Mouse (Mus musculus) neural tube, embryonic 14.5 days (tissue): ENCODE data around the gene Whrn. TPM values are rescaled to one million over a fixed set of nuclear protein-coding genes. Genes with fewer than 3 reads are reported as not detected.

Experiments
- ATAC-seq: fragments of 200-750 bp; cut with Nextera tagmentation; 2 replicates; pipeline ENCODE4 v1.8.0; 2017; ENCODE audit warnings: low read depth, mild to moderate bottlenecking, moderate TSS enrichment, moderate library complexity
- H3K27ac ChIP-seq: fragments of 300-500 bp; sonication (generic); 2 replicates; pipeline ENCODE4 v1.5.1; 2014; ENCODE audit warnings: low read depth, mild to moderate bottlenecking, control low read depth, low read length, moderate library complexity, mixed read lengths
- H3K27me3 ChIP-seq: fragments of 300-500 bp; sonication (generic); 2 replicates; pipeline ENCODE4 v1.6.1; 2014; ENCODE audit warnings: low read length; ENCODE audit not compliant: control insufficient read depth, insufficient read depth
- H3K36me3 ChIP-seq: fragments of 300-500 bp; sonication (generic); 2 replicates; pipeline ENCODE4 v1.6.1; 2014; ENCODE audit warnings: low read length, mixed read lengths; ENCODE audit not compliant: control insufficient read depth, insufficient read depth
- H3K4me1 ChIP-seq: fragments of 300-500 bp; sonication (generic); 2 replicates; pipeline ENCODE4 v1.6.1; 2014; ENCODE audit warnings: low read length; ENCODE audit not compliant: control insufficient read depth, insufficient read depth
- H3K4me2 ChIP-seq: fragments of 300-500 bp; sonication (generic); 2 replicates; pipeline ENCODE4 v1.6.1; 2014; ENCODE audit warnings: mild to moderate bottlenecking, low read depth, low read length, control low read depth
- H3K4me3 ChIP-seq: fragments of 300-500 bp; sonication (generic); 2 replicates; pipeline ENCODE4 v1.5.1; 2014; ENCODE audit warnings: low read depth, low read length, control low read depth, mixed read lengths
- H3K9ac ChIP-seq: fragments of 300-500 bp; sonication (generic); replicated peaks from 2 replicates; pipeline ENCODE4 v1.6.1; 2014; ENCODE audit warnings: low read depth, mild to moderate bottlenecking, control low read depth, low read length, mixed read lengths
- H3K9me3 ChIP-seq: fragments of 300-500 bp; sonication (generic); 2 replicates; pipeline ENCODE4 v1.6.1; 2016; ENCODE audit warnings: low read length; ENCODE audit not compliant: control insufficient read depth
- WGBS: fragments of 180-500 bp; shearing (Covaris S2); extraction: QIAGEN DNeasy Blood & Tissue Kit; methylation state at CpG from one replicate; pipeline ENCODE4 v1.1.7; 2014; 5-methylcytosine and 5-hydroxymethylcytosine counted together
- polyA plus RNA-seq: library from polyadenylated mRNA; unstranded; fragments of >200 nt; fragmentation: Nextera tagmentation; extraction: Ambion mirVana; gene quantifications from 2 replicates; pipeline ENCODE4 v1.2.1, GENCODE M21; 2014

The Whrn gene
- polyA plus RNA-seq, 1 experiment from 2014 or later: 4.0 TPM

- Histone ChIP-seq H3K36me3 (no peaks in the 10 kb centered on the region), H3K9ac (peak overlapping the region; percentile 58), H3K27me3 (no peaks in the 10 kb centered on the region), H3K4me2 (peak overlapping the region; percentile 97), H3K9me3 (no peaks in the 10 kb centered on the region), H3K4me1 (peaks cover 16% of the 10 kb centered on the region), H3K4me3 (peak overlapping the region; percentile 45), H3K27ac (peak overlapping the region; percentile 44; the same call in 1 of the 2 replicates)
- WGBS: under 1% methylated on average over 39 of the region's 39 CpGs
- peak; percentile 74 for ATAC-seq
Measured at GRCm38 (mm10) chr4:63409908-63410582, 85.7 kb downstream of the Whrn start.

GRCm38 (mm10) chr4:63409317-63409907 lies 86.4 kb downstream of the Whrn start:
- peak overlapping the region; percentile 58 for H3K9ac ChIP-seq
- no peaks in the 10 kb centered on the region for H3K9me3 ChIP-seq
- no peaks in the 10 kb centered on the region for H3K27me3 ChIP-seq
- no peak for ATAC-seq
- H3K4me2 ChIP-seq: peak overlapping the region; percentile 97
- 0 out of 2 replicates have a peak overlapping the region, but pooled peaks have one; percentile 34 for H3K27ac ChIP-seq
- H3K4me1 ChIP-seq: peaks cover 22% of the 10 kb centered on the region
- WGBS: 2% methylated on average over 18 of the region's 18 CpGs
- no peaks in the 10 kb centered on the region for H3K36me3 ChIP-seq
- H3K4me3 ChIP-seq: peak overlapping the region; percentile 45

GRCm38 (mm10) chr4:63408649-63409048 lies 87.1 kb downstream of the Whrn start:
- 6% methylated on average over 8 of the region's 8 CpGs for WGBS
- Histone ChIP-seq H3K36me3 (no peaks in the 10 kb centered on the region), H3K27me3 (no peaks in the 10 kb centered on the region), H3K9me3 (no peaks in the 10 kb centered on the region), H3K4me3 (no peak overlapping the region), H3K9ac (no peak overlapping the region), H3K4me1 (peaks cover 29% of the 10 kb centered on the region), H3K4me2 (peak overlapping the region; percentile 97; the same call in 1 of the 2 replicates), H3K27ac (no peak overlapping the region)
- peak; percentile 39 for ATAC-seq

GRCm38 (mm10) chr4:63408247-63408646 lies 87.5 kb downstream of the Whrn start:
- H3K27me3 ChIP-seq: no peaks in the 10 kb centered on the region
- no peak overlapping the region for H3K27ac ChIP-seq
- no peaks in the 10 kb centered on the region for H3K9me3 ChIP-seq
- WGBS: 54% methylated on average over 7 of the region's 7 CpGs
- no peak for ATAC-seq
- no peak overlapping the region for H3K4me3 ChIP-seq
- H3K4me2 ChIP-seq: no peak overlapping the region
- no peaks in the 10 kb centered on the region for H3K36me3 ChIP-seq
- H3K4me1 ChIP-seq: peaks cover 33% of the 10 kb centered on the region
- no peak overlapping the region for H3K9ac ChIP-seq

GRCm38 (mm10) chr4:63405683-63406082 lies 90.1 kb downstream of the Whrn start:
- no peak for ATAC-seq
- 69% methylated on average over 4 of the region's 4 CpGs for WGBS
- Histone ChIP-seq H3K27me3 (no peaks in the 10 kb centered on the region), H3K36me3 (no peaks in the 10 kb centered on the region), H3K4me2 (no peak overlapping the region), H3K27ac (no peak overlapping the region), H3K9ac (no peak overlapping the region), H3K4me3 (no peak overlapping the region), H3K4me1 (peaks cover 36% of the 10 kb centered on the region), H3K9me3 (no peaks in the 10 kb centered on the region)

GRCm38 (mm10) chr4:63405051-63405450 lies 90.7 kb downstream of the Whrn start:
- WGBS: 18% methylated on average over 7 of the region's 7 CpGs
- H3K27me3 ChIP-seq: no peaks in the 10 kb centered on the region
- H3K36me3 ChIP-seq: no peaks in the 10 kb centered on the region
- no peaks in the 10 kb centered on the region for H3K9me3 ChIP-seq
- no peak overlapping the region for H3K27ac ChIP-seq
- no peak overlapping the region for H3K4me3 ChIP-seq
- ATAC-seq: no peak
- peaks cover 36% of the 10 kb centered on the region for H3K4me1 ChIP-seq
- H3K9ac ChIP-seq: no peak overlapping the region
- H3K4me2 ChIP-seq: no peak overlapping the region

GRCm38 (mm10) chr4:63404205-63404604 lies 91.6 kb downstream of the Whrn start:
- Histone ChIP-seq H3K27ac (no peak overlapping the region; the same call in 1 of the 2 replicates), H3K4me1 (peaks cover 29% of the 10 kb centered on the region), H3K27me3 (no peaks in the 10 kb centered on the region), H3K36me3 (no peaks in the 10 kb centered on the region), H3K9me3 (no peaks in the 10 kb centered on the region), H3K4me2 (no peak overlapping the region), H3K9ac (no peak overlapping the region), H3K4me3 (no peak overlapping the region)
- ATAC-seq: no peak
- WGBS: 80% methylated on average over 7 of the region's 7 CpGs

GRCm38 (mm10) chr4:63403040-63403959 lies 92.5 kb downstream of the Whrn start, which contains the start of gene Akna:
Gene Akna, minus strand, starts transcription at chr4:63403354.
- H3K4me1 ChIP-seq: peaks cover 24% of the 10 kb centered on the region
- peak; percentile 82 for ATAC-seq
- peak within 1 kb of the TSS; percentile 3; the same call in 1 of the 2 replicates for H3K4me2 ChIP-seq
- H3K9me3 ChIP-seq: no peaks in the 10 kb centered on the region
- no peaks in the 10 kb centered on the region for H3K27me3 ChIP-seq
- WGBS: 23% methylated on average over 17 of the region's 17 CpGs
- no peaks in the 10 kb centered on the region for H3K36me3 ChIP-seq
- H3K27ac ChIP-seq: peak within 1 kb of the TSS; percentile 58
- no peak within 1 kb of the TSS for H3K9ac ChIP-seq
- H3K4me3 ChIP-seq: peak within 1 kb of the TSS; percentile 12; the same call in 1 of the 2 replicates
